Mouse (Mus musculus) heart, embryonic 11.5 days (tissue): ENCODE measurements around the gene Actrt3. TPM values are rescaled to one million over a fixed set of nuclear protein-coding genes. Genes with fewer than 3 reads are reported as not detected.

Experiments used
- ATAC-seq: fragments of 200-750 bp; cut with Nextera tagmentation; replicated peaks from 2 replicates; pipeline ENCODE4 v1.8.0; 2017; ENCODE audit warnings: moderate library complexity; ENCODE audit not compliant: insufficient number of reproducible peaks, low FRiP score, low TSS enrichment
- H3K27ac ChIP-seq: fragments of 300-500 bp; sonication (generic); 2 replicates; pipeline ENCODE4 v1.5.1; 2014; ENCODE audit warnings: mild to moderate bottlenecking, low read depth, low read length
- H3K27me3 ChIP-seq: fragments of 300-500 bp; sonication (generic); 2 replicates; pipeline ENCODE4 v1.6.1; 2014; ENCODE audit warnings: mild to moderate bottlenecking, low read length, mixed read lengths; ENCODE audit not compliant: control insufficient read depth, insufficient read depth
- H3K36me3 ChIP-seq: fragments of 300-500 bp; sonication (generic); 2 replicates; pipeline ENCODE4 v1.6.1; 2014; ENCODE audit warnings: mild to moderate bottlenecking, low read length, moderate library complexity, mixed read lengths; ENCODE audit not compliant: control insufficient read depth, insufficient read depth
- H3K4me1 ChIP-seq: fragments of 300-500 bp; sonication (generic); 2 replicates; pipeline ENCODE4 v1.6.1; 2014; ENCODE audit warnings: low read length; ENCODE audit not compliant: control insufficient read depth, insufficient read depth
- H3K4me2 ChIP-seq: fragments of 300-500 bp; sonication (generic); 2 replicates; pipeline ENCODE4 v1.6.1; 2014; ENCODE audit warnings: mild to moderate bottlenecking, moderate library complexity
- H3K4me3 ChIP-seq: fragments of 300-500 bp; sonication (generic); 2 replicates; pipeline ENCODE4 v1.5.1; 2014; ENCODE audit warnings: low read depth, low read length
- H3K9ac ChIP-seq: fragments of 300-500 bp; sonication (generic); 2 replicates; pipeline ENCODE4 v1.6.1; 2014; ENCODE audit warnings: mild to moderate bottlenecking, low read depth, low read length, moderate library complexity
- H3K9me3 ChIP-seq: fragments of 300-500 bp; sonication (generic); replicated peaks from 2 replicates; pipeline ENCODE4 v1.6.1; 2016; ENCODE audit warnings: low read length; ENCODE audit not compliant: control insufficient read depth
- WGBS: fragments of 180-500 bp; shearing (Covaris S2); extraction: QIAGEN DNeasy Blood & Tissue Kit; methylation state at CpG from one replicate; pipeline ENCODE4 v1.1.7; 2014; ENCODE audit not compliant: insufficient replicate concordance; 5-methylcytosine and 5-hydroxymethylcytosine counted together
- polyA plus RNA-seq: library from polyadenylated mRNA; unstranded; fragments of >200 nt; fragmentation: Nextera tagmentation; extraction: Ambion mirVana; gene quantifications from 2 replicates; pipeline ENCODE4 v1.2.1, GENCODE M21; 2014

Actrt3 gene
- polyA plus RNA-seq, 1 experiment from 2014 or later, result not detected

DNA sequence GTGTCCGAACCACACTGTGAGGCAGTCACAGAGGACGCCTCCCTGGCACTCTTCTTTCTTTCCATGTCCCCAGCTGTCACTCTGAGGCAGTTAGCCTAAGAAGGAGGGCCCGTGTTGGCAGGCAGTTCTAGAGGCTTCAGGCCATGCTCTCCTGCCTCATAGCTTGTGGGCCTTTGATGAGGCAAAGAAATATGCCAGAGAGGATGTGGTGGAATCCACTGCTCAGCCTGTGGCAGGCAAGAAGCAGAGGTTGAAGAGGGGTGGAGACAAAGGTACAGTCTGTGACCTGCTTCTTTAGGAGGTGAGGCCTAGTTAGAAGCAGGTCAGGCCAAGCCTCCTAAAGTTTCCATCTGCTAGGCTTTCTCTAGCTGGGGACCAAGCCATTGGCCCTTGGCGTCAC is 11.2 kb upstream of the Actrt3 start:
- Histone ChIP-seq H3K4me2 (no peak overlapping the region), H3K4me1 (no peaks in the 10 kb centered on the region), H3K36me3 (peaks cover 31% of the 10 kb centered on the region), H3K27me3 (no peaks in the 10 kb centered on the region), H3K9ac (no peak overlapping the region), H3K4me3 (no peak overlapping the region), H3K27ac (no peak overlapping the region), H3K9me3 (no peaks in the 10 kb centered on the region)
- WGBS, result 84% methylated on average over 4 of the region's 4 CpGs
- no peak for ATAC-seq

DNA sequence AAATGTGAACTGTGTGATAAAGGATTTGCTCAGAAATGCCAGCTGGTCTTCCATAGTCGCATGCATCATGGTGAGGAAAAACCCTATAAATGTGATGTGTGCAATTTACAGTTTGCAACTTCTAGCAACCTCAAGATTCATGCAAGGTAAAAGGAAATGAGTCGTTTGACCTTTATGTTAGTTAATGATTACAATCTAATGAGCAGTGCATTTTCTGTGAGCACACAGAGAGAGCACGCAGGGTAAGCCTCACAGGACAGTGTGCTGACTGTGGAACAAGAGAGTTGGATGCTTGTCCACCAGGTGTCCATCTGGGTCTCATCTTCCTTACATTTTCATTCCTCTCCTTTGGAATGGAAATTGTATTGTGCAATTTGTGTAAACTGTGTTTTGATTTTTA is 9.3 kb upstream of the Actrt3 start:
- H3K9ac ChIP-seq, result no peak overlapping the region
- WGBS, result 90% methylated on average over 3 of the region's 3 CpGs
- H3K36me3 ChIP-seq, result peaks cover 32% of the 10 kb centered on the region
- no peak for ATAC-seq
- no peaks in the 10 kb centered on the region for H3K9me3 ChIP-seq
- H3K27me3 ChIP-seq, result no peaks in the 10 kb centered on the region
- no peak overlapping the region for H3K27ac ChIP-seq
- no peaks in the 10 kb centered on the region for H3K4me1 ChIP-seq
- H3K4me3 ChIP-seq, result no peak overlapping the region
- no peak overlapping the region for H3K4me2 ChIP-seq

DNA sequence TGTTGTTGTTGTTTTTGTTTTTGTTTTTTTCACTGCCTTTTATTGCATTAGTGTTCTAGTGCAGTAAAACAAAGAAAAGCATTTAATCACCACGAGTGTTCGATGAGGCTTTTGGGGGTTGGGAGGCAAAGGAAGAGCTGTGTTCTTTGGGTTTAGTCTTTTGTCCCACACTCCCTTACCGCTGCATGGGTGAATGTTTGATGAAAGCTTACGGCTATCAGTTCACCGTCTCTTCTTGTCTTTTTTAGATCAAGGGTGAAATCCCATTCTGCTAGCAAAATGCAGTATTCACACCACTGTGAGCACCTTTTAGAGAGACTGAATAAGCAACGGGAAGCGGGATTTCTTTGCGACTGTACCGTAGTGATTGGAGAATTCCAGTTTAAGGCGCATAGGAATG is 3.5 kb upstream of the Actrt3 start:
- H3K27ac ChIP-seq, result 0 out of 2 replicates have a peak overlapping the region, but pooled peaks have one; percentile 97

DNA sequence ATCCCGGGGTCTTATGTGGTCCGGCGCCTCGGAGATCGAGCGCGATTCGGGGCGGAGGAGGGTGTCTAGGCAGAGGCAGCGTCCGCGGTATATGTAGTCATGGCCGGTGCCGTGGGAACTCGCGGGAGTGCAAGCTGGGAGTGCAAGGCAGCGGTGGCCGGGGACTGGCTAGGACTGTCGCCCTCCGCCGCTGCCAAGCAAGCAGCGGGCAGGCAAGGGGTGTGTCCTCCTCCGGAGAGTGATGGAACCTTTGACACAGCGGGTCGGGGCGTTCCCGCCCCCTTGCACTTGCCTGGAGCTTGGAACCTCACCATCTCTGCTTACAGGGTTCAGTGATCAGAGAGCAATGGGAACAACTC is 3.0 kb upstream of the Actrt3 start:
- Histone ChIP-seq H3K9me3 (no peaks in the 10 kb centered on the region), H3K36me3 (peaks cover 9% of the 10 kb centered on the region; the same call in 1 of the 2 replicates), H3K4me2 (peak overlapping the region; percentile 86), H3K27ac (peak overlapping the region; percentile 97), H3K27me3 (peaks cover 7% of the 10 kb centered on the region), H3K4me1 (peaks cover 4% of the 10 kb centered on the region; the same call in 1 of the 2 replicates), H3K4me3 (peak overlapping the region; percentile 91), H3K9ac (peak overlapping the region; percentile 95)
- under 1% methylated on average over 27 of the region's 27 CpGs for WGBS
- peak; percentile 71 for ATAC-seq

More for the DNA sequence above, 3.5 kb upstream of the Actrt3 start:
- peak overlapping the region; percentile 91 for H3K4me3 ChIP-seq
- 46% methylated on average over 10 of the region's 10 CpGs for WGBS
- H3K4me2 ChIP-seq, result peak overlapping the region; percentile 86
- peaks cover 3% of the 10 kb centered on the region; the same call in 1 of the 2 replicates for H3K27me3 ChIP-seq
- ATAC-seq, result no peak
- H3K36me3 ChIP-seq, result peaks cover 10% of the 10 kb centered on the region; the same call in 1 of the 2 replicates
- H3K4me1 ChIP-seq, result peaks cover 4% of the 10 kb centered on the region; the same call in 1 of the 2 replicates
- H3K9ac ChIP-seq, result peak overlapping the region; percentile 95
- H3K9me3 ChIP-seq, result no peaks in the 10 kb centered on the region

DNA sequence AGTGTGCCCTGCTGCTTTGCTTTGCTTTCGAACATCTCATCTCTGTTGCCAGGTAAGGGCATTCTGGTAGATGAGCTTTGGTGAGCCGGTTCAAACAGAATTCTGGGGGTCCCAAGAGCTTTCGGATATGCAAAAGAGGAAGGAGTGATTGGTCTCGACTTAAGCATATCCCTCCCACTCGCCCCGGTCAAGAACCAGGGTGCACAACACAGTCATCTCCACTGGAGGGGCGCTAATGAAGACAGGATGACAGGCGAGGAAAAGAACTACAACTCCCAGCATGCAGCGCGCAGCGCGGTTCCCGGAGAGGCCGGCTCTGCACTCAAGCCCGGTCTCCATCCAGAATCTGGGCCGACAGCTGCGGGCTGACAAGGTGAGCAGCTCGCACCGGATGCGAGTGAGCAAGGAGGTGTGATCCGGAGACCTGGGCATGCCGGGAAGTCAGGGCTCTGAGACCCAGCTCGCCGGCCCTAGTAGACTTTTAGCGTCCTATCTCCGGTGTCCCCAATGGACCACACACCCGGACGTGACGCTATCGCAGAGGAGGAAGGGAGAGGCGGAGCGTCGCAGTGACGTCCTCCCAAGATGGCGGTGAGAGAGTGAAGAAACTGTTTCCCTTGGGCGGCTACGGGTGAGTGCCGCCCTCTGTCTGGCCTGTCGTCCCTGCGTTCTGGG is 2.5 kb upstream of the Actrt3 start, which contains the start of gene Mynn:
TSS of gene Mynn (plus strand) at position 1 of the 675 bp plus-strand sequence.
- Histone ChIP-seq H3K4me2 (peak within 1 kb of the TSS; percentile 86), H3K9ac (peak within 1 kb of the TSS; percentile 95), H3K27ac (peak within 1 kb of the TSS; percentile 97), H3K36me3 (peaks cover 6% of the 10 kb centered on the region; the same call in 1 of the 2 replicates), H3K4me3 (peak within 1 kb of the TSS; percentile 91), H3K27me3 (peaks cover 8% of the 10 kb centered on the region), H3K9me3 (no peaks in the 10 kb centered on the region), H3K4me1 (peaks cover 4% of the 10 kb centered on the region; the same call in 1 of the 2 replicates)
- under 1% methylated on average over 39 of the region's 40 CpGs for WGBS
- ATAC-seq, result peak; percentile 90

DNA sequence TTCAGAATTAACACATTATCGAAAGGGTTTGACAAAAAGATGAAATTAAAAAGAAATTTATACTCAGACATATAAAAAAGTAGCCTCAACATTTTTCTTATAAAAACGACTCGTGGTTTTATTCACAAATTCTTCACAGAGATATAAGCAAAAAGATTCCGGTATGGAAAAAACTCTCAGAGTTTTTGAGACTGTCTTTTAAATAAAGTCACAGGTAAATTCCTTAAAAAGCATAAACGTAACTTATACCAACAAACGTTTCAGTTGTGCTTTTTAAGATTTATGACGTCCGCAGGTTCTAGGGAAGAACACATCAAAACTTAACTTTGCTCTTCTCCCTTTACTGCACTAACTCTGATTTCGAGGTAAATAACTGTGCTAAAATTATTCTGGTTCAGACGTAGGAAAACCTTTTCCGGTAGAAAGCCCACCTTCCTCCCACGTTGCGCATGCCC is 1.9 kb upstream of the Actrt3 start:
- Histone ChIP-seq H3K36me3 (peaks cover 6% of the 10 kb centered on the region; the same call in 1 of the 2 replicates), H3K27ac (peak overlapping the region; percentile 97), H3K4me1 (peaks cover 4% of the 10 kb centered on the region; the same call in 1 of the 2 replicates), H3K9ac (peak overlapping the region; percentile 95; the same call in 1 of the 2 replicates), H3K9me3 (no peaks in the 10 kb centered on the region), H3K4me3 (peak overlapping the region; percentile 91), H3K4me2 (peak overlapping the region; percentile 86), H3K27me3 (peaks cover 8% of the 10 kb centered on the region)
- WGBS, result 1% methylated on average over 13 of the region's 13 CpGs
- no peak; the same call in 1 of the 2 replicates for ATAC-seq

- peak overlapping the region; percentile 74; the same call in 1 of the 2 replicates for H3K27ac ChIP-seq
- H3K4me3 ChIP-seq, result peak overlapping the region; percentile 91
- no peaks in the 10 kb centered on the region for H3K9me3 ChIP-seq
- H3K9ac ChIP-seq, result 0 out of 2 replicates have a peak overlapping the region, but pooled peaks have one; percentile 43
- ATAC-seq, result peak; percentile 61
- peaks cover 8% of the 10 kb centered on the region for H3K27me3 ChIP-seq
- WGBS, result under 1% methylated on average over 17 of the region's 17 CpGs
- H3K36me3 ChIP-seq, result peaks cover 3% of the 10 kb centered on the region; the same call in 1 of the 2 replicates
- H3K4me2 ChIP-seq, result peak overlapping the region; percentile 86
- H3K4me1 ChIP-seq, result peaks cover 4% of the 10 kb centered on the region; the same call in 1 of the 2 replicates
Observed at GRCm38 (mm10) chr3:30601175-30601574, 1.4 kb upstream of the Actrt3 start.

DNA sequence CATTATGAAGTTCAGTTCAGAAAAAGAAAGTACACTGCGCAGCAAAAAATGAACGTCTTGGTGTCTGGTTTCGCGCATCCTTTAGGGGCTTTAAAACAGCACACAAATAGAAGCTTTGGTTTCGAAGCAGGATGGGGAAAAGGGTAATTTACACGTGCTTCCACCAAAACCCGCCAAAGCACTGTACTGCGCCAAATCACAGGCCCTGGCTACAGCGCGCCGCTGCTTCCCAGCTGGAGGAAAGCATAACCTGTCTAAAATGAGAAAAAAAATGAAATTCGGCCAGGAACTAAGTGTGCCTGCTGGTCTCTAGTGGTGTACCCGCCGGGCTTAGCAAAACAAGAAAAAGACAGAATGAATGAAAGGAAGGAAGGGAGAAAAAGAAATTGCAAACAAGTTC is 978 bp upstream of the Actrt3 start:
- Histone ChIP-seq H3K4me3 (peak overlapping the region; percentile 91), H3K9ac (peak overlapping the region; percentile 69), H3K9me3 (no peaks in the 10 kb centered on the region), H3K27me3 (peaks cover 8% of the 10 kb centered on the region), H3K4me2 (peak overlapping the region; percentile 86), H3K27ac (peak overlapping the region; percentile 57), H3K36me3 (peaks cover 3% of the 10 kb centered on the region; the same call in 1 of the 2 replicates), H3K4me1 (peaks cover 4% of the 10 kb centered on the region; the same call in 1 of the 2 replicates)
- whole genome bisulfite sequencing, result under 1% methylated on average over 14 of the region's 14 CpGs
- no peak for ATAC-seq
